Mouse (Mus musculus) testis, adult 2 months (tissue): Measurements from ENCODE around the gene Nedd9.

Experiments
- CTCF ChIP-seq: fragments of 200-500 bp; IDR thresholded peaks from 2 replicates; pipeline ENCODE4 v1.5.1; 2012; ENCODE audit warnings: low read depth, mild to moderate bottlenecking, inconsistent platforms, low read length, moderate library complexity; ENCODE audit not compliant: control insufficient read depth, insufficient read depth, insufficient replicate concordance
- POLR2A ChIP-seq: fragments of 200-500 bp; IDR thresholded peaks from 2 replicates; pipeline ENCODE4 v1.6.1; 2012; ENCODE audit warnings: low read depth, mild to moderate bottlenecking, inconsistent platforms, low read length, moderate library complexity; ENCODE audit not compliant: control insufficient read depth

- TF ChIP-seq POLR2A (no peak), CTCF (no peak)
Measured at GRCm38 (mm10) chr13:41345306-41345705, 141.9 kb downstream of the Nedd9 start.
